In the genomic region with DNA sequence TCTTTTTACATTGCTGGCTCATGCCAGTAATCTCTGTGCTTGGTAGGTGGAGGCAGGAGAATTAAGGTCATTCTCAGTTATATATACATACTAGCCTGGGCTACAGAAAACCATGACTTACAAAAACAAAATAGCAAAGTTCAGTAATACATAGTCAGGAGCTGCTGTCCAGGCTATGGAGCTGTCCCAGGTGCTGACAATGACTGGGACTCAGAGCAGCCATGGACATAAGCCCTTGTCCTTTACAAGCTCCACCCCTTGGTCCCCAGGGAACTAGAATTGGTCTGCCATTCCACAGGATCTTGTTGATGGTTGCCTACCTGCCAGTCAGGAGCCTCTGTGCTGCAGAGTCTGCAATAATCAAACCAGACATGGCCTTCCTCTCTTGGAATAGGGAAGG, we compare ENCODE assay signal across 14 mouse cellular contexts.
DNase-seq lines count a peak whose midpoint lies in the region; ATAC-seq lines count a peak whose summit lies in the region.
"Had no signal": no experiment of that assay in that cellular context is flagged by ENCODE, and none has a peak within 500 bp of the region (broad histone marks: within the 10 kb centered on the region; RNA-seq: fewer than 3 reads in every experiment).

No protein-coding gene starts in this region.

- no peak for ATAC-seq in intestine, embryonic 14.5 days (replicated peaks; ENCODE audit: low FRiP score, low TSS enrichment, low read depth)
- no peak for ATAC-seq in intestine, embryonic 15.5 days
- no peak for ATAC-seq in megakaryocyte progenitor cell, adult 5-6 weeks (replicated peaks; ENCODE audit: poor library complexity)
- ATAC-seq: inflammation-experienced regulatory T-cells, adult 6 months; Patski had no signal

- H3K36me3 ChIP-seq in intestine, embryonic 14.5 days (ENCODE audit: control insufficient read depth, insufficient read depth, low read length) = no peaks in the 10 kb centered on the region
- H3K36me3 ChIP-seq in intestine, embryonic 15.5 days = no peaks in the 10 kb centered on the region
- no peaks in the 10 kb centered on the region for H3K36me3 ChIP-seq in limb, embryonic 10.5 days
- H3K36me3 ChIP-seq: neural tube, embryonic 13.5 days had no signal

- no peaks in the 10 kb centered on the region for H3K9me3 ChIP-seq in intestine, embryonic 14.5 days (ENCODE audit: control insufficient read depth, low read length)
- H3K9me3 ChIP-seq in intestine, embryonic 15.5 days = no peaks in the 10 kb centered on the region
- H3K9me3 ChIP-seq in limb, embryonic 10.5 days (replicated peaks) = no peaks in the 10 kb centered on the region
- H3K9me3 ChIP-seq: neural tube, embryonic 13.5 days had no signal

- no peak overlapping the region for H3K9ac ChIP-seq in intestine, embryonic 14.5 days (ENCODE audit: low read length)
- no peak overlapping the region for H3K9ac ChIP-seq in intestine, embryonic 15.5 days
- H3K9ac ChIP-seq: neural tube, embryonic 13.5 days had no signal

- no peak overlapping the region for H3K4me2 ChIP-seq in intestine, embryonic 14.5 days (ENCODE audit: low read length)
- H3K4me2 ChIP-seq in intestine, embryonic 15.5 days (replicated peaks) = no peak overlapping the region
- H3K4me2 ChIP-seq: heart, embryonic 11.5 days; neural tube, embryonic 13.5 days had no signal

- H3K4me1 ChIP-seq in intestine, embryonic 14.5 days (replicated peaks; ENCODE audit: control insufficient read depth, insufficient read depth, low read length) = no peaks in the 10 kb centered on the region
- H3K4me1 ChIP-seq in intestine, embryonic 15.5 days (replicated peaks) = no peaks in the 10 kb centered on the region
- no peaks in the 10 kb centered on the region for H3K4me1 ChIP-seq in limb, embryonic 10.5 days

- H3K27ac ChIP-seq in intestine, embryonic 14.5 days (ENCODE audit: low read depth) = no peak overlapping the region
- no peak overlapping the region for H3K27ac ChIP-seq in intestine, embryonic 15.5 days
- H3K27ac ChIP-seq in limb, embryonic 10.5 days = no peak overlapping the region
- H3K27ac ChIP-seq: neural tube, embryonic 13.5 days had no signal

- no peaks in the 10 kb centered on the region for H3K27me3 ChIP-seq in intestine, embryonic 14.5 days (replicated peaks; ENCODE audit: control insufficient read depth, insufficient read depth, low read length)
- no peaks in the 10 kb centered on the region for H3K27me3 ChIP-seq in intestine, embryonic 15.5 days (replicated peaks)
- no peaks in the 10 kb centered on the region for H3K27me3 ChIP-seq in limb, embryonic 10.5 days (ENCODE audit: low read depth, poor library complexity, severe bottlenecking)
- H3K27me3 ChIP-seq: neural tube, embryonic 13.5 days; Patski had no signal

- no peak overlapping the region for H3K4me3 ChIP-seq in intestine, embryonic 14.5 days (ENCODE audit: low read depth, low read length)
- no peak overlapping the region for H3K4me3 ChIP-seq in intestine, embryonic 15.5 days (replicated peaks)
- no peak overlapping the region for H3K4me3 ChIP-seq in limb, embryonic 10.5 days
- H3K4me3 ChIP-seq: neural tube, embryonic 13.5 days had no signal

- peak; percentile 70 for DNase-seq in intestine, embryonic 14.5 days (ENCODE audit: low spot score)
- DNase-seq in ES-CJ7 (ENCODE audit: low read depth, low spot score) = peak; percentile 40
- DNase-seq in adipocyte (ENCODE audit: low spot score) = peak; percentile 9
- DNase-seq in limb, embryonic 10.5 days (ENCODE audit: low spot score) = peak; percentile 58
- DNase-seq in MN1 (ENCODE audit: low spot score) = no peak
- no peak for DNase-seq in cerebellum, postnatal 14 days
- DNase-seq: lung, postnatal 14 days; spleen, adult 18-20 months had no signal

Comparison
In these comparisons a context has a peak if more than half of its experiments do, and no peak if none do; other contexts are left out.
1. DNase-seq: peak in intestine, embryonic 14.5 days (single experiment), ES-CJ7 (single experiment), adipocyte (single experiment) and limb, embryonic 10.5 days (single experiment); none in MN1 (single experiment) and cerebellum, postnatal 14 days (0 of 2).